Mouse (Mus musculus) thymus, adult 18-20 months (tissue): ENCODE data around the gene Tnnt1.
A peak's percentile ranks its signal among the peaks of the same experiment; 100 is the strongest.

Experiments
- DNase-seq, 2 experiments: peaks; one replicate each; pipeline ENCODE4 v3.0.0; 2022; ENCODE audit warnings: mixed read lengths in 2 of 2

The Tnnt1 gene

GRCm38 (mm10) chr7:4521231-4522003 lies 5.2 kb upstream of the Tnnt1 start:
- no peak for DNase-seq

- DNase-seq = no peak
Observed at GRCm38 (mm10) chr7:4518487-4518886, 2.3 kb upstream of the Tnnt1 start.

- DNase-seq = no peak
Observed at GRCm38 (mm10) chr7:4515853-4516252, 329 bp downstream of the Tnnt1 start.

- no peak for DNase-seq
Observed at GRCm38 (mm10) chr7:4513829-4514712, 2.1 kb downstream of the Tnnt1 start.

- no peak for DNase-seq
Observed at GRCm38 (mm10) chr7:4513236-4513635, 2.9 kb downstream of the Tnnt1 start.

GRCm38 (mm10) chr7:4511489-4512224 lies 4.5 kb downstream of the Tnnt1 start:
- no peak for DNase-seq

GRCm38 (mm10) chr7:4509863-4510608 lies 6.1 kb downstream of the Tnnt1 start:
- DNase-seq = peak; percentile 66 to 73

- DNase-seq = no peak
Observed at GRCm38 (mm10) chr7:4508739-4509116, 7.5 kb downstream of the Tnnt1 start.

GRCm38 (mm10) chr7:4508062-4508738 lies 8.0 kb downstream of the Tnnt1 start:
- no peak for DNase-seq

- no peak for DNase-seq
Observed at GRCm38 (mm10) chr7:4507220-4507619, 9.0 kb downstream of the Tnnt1 start.

- DNase-seq = no peak
Observed at GRCm38 (mm10) chr7:4504646-4505435, 11.3 kb downstream of the Tnnt1 start.

- DNase-seq = no peak
Observed at GRCm38 (mm10) chr7:4503858-4504257, 12.3 kb downstream of the Tnnt1 start.

- DNase-seq = no peak
Observed at GRCm38 (mm10) chr7:4503100-4503499, 13.1 kb downstream of the Tnnt1 start.

- no peak for DNase-seq
Observed at GRCm38 (mm10) chr7:4502421-4503090, 13.6 kb downstream of the Tnnt1 start.

GRCm38 (mm10) chr7:4501558-4502397 lies 14.4 kb downstream of the Tnnt1 start, which contains the start of gene Ppp1r12c:
Ppp1r12c (minus strand) TSS chr7:4501680.
- DNase-seq = peak; percentile 90 to 91

GRCm38 (mm10) chr7:4500892-4501471 lies 15.2 kb downstream of the Tnnt1 start:
- DNase-seq = peak; percentile 49 to 52

- DNase-seq = no peak
Observed at GRCm38 (mm10) chr7:4499034-4499433, 17.1 kb downstream of the Tnnt1 start.

- DNase-seq = no peak
Observed at GRCm38 (mm10) chr7:4498251-4498650, 17.9 kb downstream of the Tnnt1 start.
